Mouse (Mus musculus): ENCODE results near the gene Usp35.

Usp35 gene

GRCm38 (mm10) chr7:97331726-97332666 lies at the start of gene Usp35, which contains the start of gene Kctd21:
Gene Usp35 (minus strand): TSS chr7:97332020.
Gene Kctd21 (plus strand): TSS chr7:97332327.
- ATAC-seq (ENCODE audit: insufficient number of reproducible peaks, low FRiP score, low TSS enrichment): peak; percentile 85

GRCm38 (mm10) chr7:97380500-97381123 lies 48.8 kb upstream of the Usp35 start:
- ATAC-seq (ENCODE audit: insufficient number of reproducible peaks, low FRiP score, low TSS enrichment): no peak

GRCm38 (mm10) chr7:97379304-97379703 lies 47.5 kb upstream of the Usp35 start:
- no peak for ATAC-seq (ENCODE audit: insufficient number of reproducible peaks, low FRiP score, low TSS enrichment)

- ATAC-seq (ENCODE audit: insufficient number of reproducible peaks, low FRiP score, low TSS enrichment): no peak
Observed at GRCm38 (mm10) chr7:97375906-97376305, 44.1 kb upstream of the Usp35 start.

GRCm38 (mm10) chr7:97375101-97375500 lies 43.3 kb upstream of the Usp35 start:
- ATAC-seq (ENCODE audit: insufficient number of reproducible peaks, low FRiP score, low TSS enrichment): no peak

GRCm38 (mm10) chr7:97365887-97366286 lies 34.1 kb upstream of the Usp35 start:
- no peak for ATAC-seq (ENCODE audit: insufficient number of reproducible peaks, low FRiP score, low TSS enrichment)

GRCm38 (mm10) chr7:97361467-97361866 lies 29.6 kb upstream of the Usp35 start:
- ATAC-seq (ENCODE audit: insufficient number of reproducible peaks, low FRiP score, low TSS enrichment): no peak

GRCm38 (mm10) chr7:97360955-97361354 lies 29.1 kb upstream of the Usp35 start:
- no peak for ATAC-seq (ENCODE audit: insufficient number of reproducible peaks, low FRiP score, low TSS enrichment)

GRCm38 (mm10) chr7:97360166-97360565 lies 28.3 kb upstream of the Usp35 start:
- ATAC-seq (ENCODE audit: insufficient number of reproducible peaks, low FRiP score, low TSS enrichment): no peak

- no peak for ATAC-seq (ENCODE audit: insufficient number of reproducible peaks, low FRiP score, low TSS enrichment)
Observed at GRCm38 (mm10) chr7:97358347-97358746, 26.5 kb upstream of the Usp35 start.

GRCm38 (mm10) chr7:97357840-97358239 lies 26.0 kb upstream of the Usp35 start:
- ATAC-seq (ENCODE audit: insufficient number of reproducible peaks, low FRiP score, low TSS enrichment): no peak

GRCm38 (mm10) chr7:97356875-97357276 lies 25.1 kb upstream of the Usp35 start:
- no peak for ATAC-seq (ENCODE audit: insufficient number of reproducible peaks, low FRiP score, low TSS enrichment)

GRCm38 (mm10) chr7:97356253-97356652 lies 24.4 kb upstream of the Usp35 start:
- no peak for ATAC-seq (ENCODE audit: insufficient number of reproducible peaks, low FRiP score, low TSS enrichment)

GRCm38 (mm10) chr7:97355068-97355841 lies 23.4 kb upstream of the Usp35 start:
- ATAC-seq (ENCODE audit: insufficient number of reproducible peaks, low FRiP score, low TSS enrichment): no peak

GRCm38 (mm10) chr7:97353356-97353755 lies 21.5 kb upstream of the Usp35 start:
- ATAC-seq (ENCODE audit: insufficient number of reproducible peaks, low FRiP score, low TSS enrichment): no peak

GRCm38 (mm10) chr7:97351792-97352513 lies 20.1 kb upstream of the Usp35 start:
- ATAC-seq (ENCODE audit: insufficient number of reproducible peaks, low FRiP score, low TSS enrichment): no peak

GRCm38 (mm10) chr7:97350891-97351290 lies 19.1 kb upstream of the Usp35 start:
- no peak for ATAC-seq (ENCODE audit: insufficient number of reproducible peaks, low FRiP score, low TSS enrichment)

- no peak for ATAC-seq (ENCODE audit: insufficient number of reproducible peaks, low FRiP score, low TSS enrichment)
Observed at GRCm38 (mm10) chr7:97349438-97349837, 17.6 kb upstream of the Usp35 start.

- no peak for ATAC-seq (ENCODE audit: insufficient number of reproducible peaks, low FRiP score, low TSS enrichment)
Observed at GRCm38 (mm10) chr7:97348836-97349235, 17.0 kb upstream of the Usp35 start.

GRCm38 (mm10) chr7:97348318-97348717 lies 16.5 kb upstream of the Usp35 start:
- no peak for ATAC-seq (ENCODE audit: insufficient number of reproducible peaks, low FRiP score, low TSS enrichment)
